Mouse (Mus musculus): ENCODE data around the gene Vps33b.

DNA sequence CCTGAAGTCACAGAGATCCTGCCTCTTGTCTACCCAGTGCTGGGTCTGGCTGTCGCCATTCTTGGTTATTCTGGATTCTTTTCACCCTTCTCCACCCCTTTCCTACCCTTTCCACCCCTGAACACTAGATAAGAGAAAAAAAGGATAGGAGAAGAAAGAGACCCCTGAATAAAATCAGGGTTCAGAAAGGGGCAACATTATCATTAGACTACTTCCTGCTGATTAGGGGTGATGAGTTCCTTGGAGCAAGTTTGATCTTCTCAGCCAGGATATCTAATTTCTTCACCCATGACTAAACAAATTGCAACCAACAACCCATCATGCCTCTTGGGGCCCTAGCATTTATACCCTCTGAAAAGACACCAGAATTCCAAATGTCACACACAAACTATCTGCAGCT, 1.7 kb upstream of the Vps33b start:
- TF ChIP-seq CTCF (IDR thresholded peaks at IDR 0.05; ENCODE audit: borderline replicate concordance, extremely low read depth, insufficient read depth, insufficient read length) (no peak), POLR2A (IDR thresholded peaks at IDR 0.05; ENCODE audit: borderline replicate concordance, extremely low read depth, insufficient read depth, insufficient read length, poor library complexity, severe bottlenecking) (no peak)

Data from brain, embryonic 14.5 days (tissue).